ENCODE assay signal across 22 mouse cellular contexts in the genomic region with DNA sequence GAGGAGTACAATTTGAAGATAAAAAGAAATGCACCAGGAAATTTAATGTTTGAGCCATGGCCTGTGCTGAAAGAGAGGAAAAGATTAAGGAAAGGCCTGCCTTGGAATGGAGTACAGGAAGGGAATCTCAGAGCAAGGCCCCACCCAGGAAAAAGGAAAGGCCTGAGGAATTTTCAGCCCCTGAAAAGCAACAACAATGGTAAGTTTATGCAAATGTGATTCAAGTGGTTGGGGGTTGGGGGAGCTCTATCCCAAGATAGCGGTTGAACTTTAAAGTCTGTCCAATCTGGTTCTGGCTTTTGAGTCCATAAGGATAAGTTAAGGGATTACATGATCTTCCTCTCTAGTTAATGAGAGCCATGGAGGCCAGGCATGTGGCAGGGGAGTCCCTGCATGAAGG. TPM values are rescaled to one million over a fixed set of nuclear protein-coding genes. Genes with fewer than 3 reads are reported as not detected.
DNase-seq lines count a peak whose midpoint lies in the region; ATAC-seq and TF ChIP-seq lines count a peak whose summit lies in the region.
"Had no signal": no experiment of that assay in that cellular context is flagged by ENCODE, and none has a peak within 500 bp of the region (broad histone marks: within the 10 kb centered on the region; RNA-seq: fewer than 3 reads in every experiment).

No protein-coding gene starts in this region.

- no peak overlapping the region for H3K4me3 ChIP-seq in heart, postnatal 0 days (ENCODE audit: low read depth, low read length)
- H3K4me3 ChIP-seq: embryonic facial prominence, embryonic 15.5 days; erythroblast, embryonic 14.5 days; heart, embryonic 13.5 days; hindbrain, embryonic 13.5 days; intestine, embryonic 15.5 days had no signal

- no peak for ATAC-seq in heart, postnatal 0 days (ENCODE audit: insufficient read depth, low read depth)
- ATAC-seq: forebrain, embryonic 16.5 days; hindbrain, postnatal 0 days; intestine, embryonic 15.5 days had no signal

- no peak overlapping the region for H3K9ac ChIP-seq in heart, postnatal 0 days (replicated peaks; ENCODE audit: low read depth, low read length)
- H3K9ac ChIP-seq: embryonic facial prominence, embryonic 15.5 days; heart, embryonic 13.5 days; hindbrain, embryonic 13.5 days; intestine, embryonic 15.5 days had no signal

- no peaks in the 10 kb centered on the region for H3K27me3 ChIP-seq in heart, postnatal 0 days (ENCODE audit: control insufficient read depth, insufficient read depth, low read length)
- H3K27me3 ChIP-seq: CH12.LX; embryonic facial prominence, embryonic 15.5 days; heart, embryonic 13.5 days; hindbrain, embryonic 13.5 days; intestine, embryonic 15.5 days had no signal

- no peak overlapping the region for H3K4me2 ChIP-seq in heart, postnatal 0 days (ENCODE audit: low read depth, low read length)
- H3K4me2 ChIP-seq: embryonic facial prominence, embryonic 15.5 days; heart, embryonic 13.5 days; hindbrain, embryonic 13.5 days; intestine, embryonic 15.5 days had no signal

- no peaks in the 10 kb centered on the region for H3K4me1 ChIP-seq in heart, postnatal 0 days (ENCODE audit: control insufficient read depth, insufficient read depth)
- H3K4me1 ChIP-seq: embryonic facial prominence, embryonic 15.5 days; heart, embryonic 13.5 days; hindbrain, embryonic 13.5 days; intestine, embryonic 15.5 days had no signal

- DNase-seq in heart, postnatal 0 days (ENCODE audit: low spot score) = no peak
- no peak for DNase-seq in heart, postnatal 10 days
- DNase-seq in lung, postnatal 10 days = peak; percentile 19
- DNase-seq in lung, postnatal 25 days (ENCODE audit: low spot score) = no peak
- DNase-seq in ES-CJ7 (ENCODE audit: low read depth, low spot score) = peak; percentile 79
- DNase-seq in ZHBTc4 (ENCODE audit: low read depth, low spot score) = peak; percentile 71
- no peak for DNase-seq in heart, adult 18-20 months
- DNase-seq: adrenal gland, adult 8-10 months; adrenal gland, postnatal 36 days; cerebellum, adult 2 months; cerebellum, postnatal 10 days; gastrocnemius, postnatal 25 days; heart, postnatal 14 days had no signal

- 69% methylated on average over 1 of the region's 1 CpGs for WGBS in heart, postnatal 0 days

- no peak for TF ChIP-seq CTCF in heart, postnatal 0 days (IDR thresholded peaks at IDR 0.05; ENCODE audit: low read depth)

- no peak for TF ChIP-seq EP300 in heart, postnatal 0 days (IDR thresholded peaks at IDR 0.05; ENCODE audit: low read depth)

- intact Hi-C loops in heart, postnatal 10 days (cut with DNase I) = no loop called here

- H3K27ac ChIP-seq in heart, postnatal 0 days (ENCODE audit: low read depth) = peak overlapping the region; percentile 49; the same call in 1 of the 2 replicates
- H3K27ac ChIP-seq: embryonic facial prominence, embryonic 15.5 days; heart, embryonic 13.5 days; hindbrain, embryonic 13.5 days; hindbrain, postnatal 0 days; intestine, embryonic 15.5 days had no signal

- no peaks in the 10 kb centered on the region for H3K36me3 ChIP-seq in heart, postnatal 0 days (replicated peaks; ENCODE audit: control insufficient read depth, insufficient read depth, low read length)
- H3K36me3 ChIP-seq: embryonic facial prominence, embryonic 15.5 days; heart, embryonic 13.5 days; hindbrain, embryonic 13.5 days; intestine, embryonic 15.5 days had no signal

- H3K9me3 ChIP-seq in heart, postnatal 0 days (replicated peaks; ENCODE audit: control insufficient read depth, low read length) = no peaks in the 10 kb centered on the region
- H3K9me3 ChIP-seq: embryonic facial prominence, embryonic 15.5 days; heart, embryonic 13.5 days; hindbrain, embryonic 13.5 days; intestine, embryonic 15.5 days had no signal

RNA-seq across cellular contexts. Expression of gene Pgap1, which starts 49.5 kb away (rescaled TPM):
- total RNA-seq in heart, postnatal 0 days (2014; rRNA removed; ENCODE audit: low replicate concordance) = 1.6 and 5.0 TPM in 2 replicates
- 1.3 and 1.4 TPM in 2 replicates for polyA plus RNA-seq in heart, postnatal 0 days (2015; fragmentation: Nextera tagmentation; extraction: Ambion mirVana)
- total RNA-seq in heart, postnatal 10 days (2021) = 1 to 10 TPM; 4.8 to 6.8 TPM
- 1 to 10 TPM; 4.4 to 6.0 TPM for total RNA-seq in heart, adult 18-20 months (2021)
- total RNA-seq: MEL had no signal
- polyA plus RNA-seq: erythroblast, embryonic 14.5 days had no signal

Comparison
In these comparisons a context has a peak if more than half of its experiments do, and no peak if none do; other contexts are left out.
1. DNase-seq: peak in lung, postnatal 10 days (single experiment), ES-CJ7 (single experiment) and ZHBTc4 (single experiment); none in heart, postnatal 0 days (single experiment), heart, postnatal 10 days (0 of 2), lung, postnatal 25 days (single experiment) and heart, adult 18-20 months (0 of 2).